Mouse (Mus musculus) kidney, adult 2 months (tissue): Measurements from ENCODE around the gene Dcun1d4.

Experiments used
- CTCF ChIP-seq: fragments of 200-500 bp; conservative IDR thresholded peaks from 2 replicates; pipeline ENCODE4 v1.5.1; 2011; ENCODE audit warnings: low read depth, mild to moderate bottlenecking, control low read depth, low read length, moderate library complexity, mixed read lengths; ENCODE audit not compliant: insufficient read depth, insufficient read length
- POLR2A ChIP-seq: fragments of 200-500 bp; IDR thresholded peaks from one replicate; pipeline ENCODE4 v1.6.1; 2011; ENCODE audit warnings: low read depth, low read length, control low read depth

DNA sequence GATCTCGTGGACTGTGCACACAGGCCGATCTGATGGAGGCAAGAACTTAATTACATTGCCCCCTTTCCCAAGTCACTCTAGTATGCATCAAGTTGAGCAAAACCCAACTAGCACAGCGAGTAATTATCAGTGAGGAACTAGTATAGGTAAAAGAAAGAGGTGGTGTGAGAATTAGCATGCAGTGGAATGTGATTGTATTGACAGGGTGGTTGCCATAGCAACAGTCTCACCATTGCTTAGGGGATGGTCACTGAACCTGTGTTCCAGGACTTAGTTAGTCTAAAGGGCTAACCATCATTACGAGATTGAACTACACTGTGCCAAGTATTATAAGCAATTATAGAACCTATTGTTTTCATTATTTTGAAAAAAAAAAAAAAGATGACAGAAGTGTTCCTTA lies 5.7 kb downstream of the Dcun1d4 start:
- TF ChIP-seq POLR2A (no peak), CTCF (no peak)
